Mouse (Mus musculus): ENCODE data around the gene Skap1. TPM values are rescaled to one million over a fixed set of nuclear protein-coding genes. Genes with fewer than 3 reads are reported as not detected.

The Skap1 gene
- polyA plus RNA-seq, 1 experiment = 0.02 TPM

DNA sequence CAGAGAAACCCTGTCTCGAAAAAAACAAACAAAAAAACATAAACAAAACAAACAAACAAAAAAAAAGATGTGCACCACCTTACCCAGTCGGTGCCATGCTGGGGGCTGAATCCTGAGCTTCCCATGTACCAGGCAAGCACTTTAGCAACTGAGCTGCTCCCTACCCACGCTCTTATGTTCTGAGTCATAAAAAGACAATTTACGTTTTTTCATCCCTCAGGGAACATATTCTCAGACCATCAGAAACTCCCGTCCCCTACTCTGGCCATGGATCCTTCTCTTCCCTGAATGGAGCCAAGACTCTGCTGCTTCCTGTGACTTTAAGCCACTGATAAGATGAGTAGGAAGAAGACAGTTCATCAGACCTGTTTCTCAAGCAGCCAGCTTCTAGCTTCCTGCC is 294.0 kb downstream of the Skap1 start:
- Histone ChIP-seq H3K27me3 (ENCODE audit: control insufficient read depth, insufficient read depth, insufficient read length) (no peaks in the 10 kb centered on the region), H3ac (ENCODE audit: control insufficient read depth, insufficient read length) (no peak overlapping the region), H3K4me3 (no peak overlapping the region), H3K79me2 (ENCODE audit: control insufficient read depth, insufficient read depth) (no peaks in the 10 kb centered on the region), H3K4me2 (ENCODE audit: low read depth) (peak overlapping the region; percentile 36), H3K36me3 (ENCODE audit: control insufficient read depth, insufficient read depth) (no peaks in the 10 kb centered on the region)
- no peak for TF ChIP-seq TCF3 (IDR thresholded peaks at IDR 0.05; ENCODE audit: insufficient read length, low read depth)
- no peak for TF ChIP-seq TCF12 (IDR thresholded peaks at IDR 0.05; ENCODE audit: insufficient read depth, poor library complexity, severe bottlenecking)
- no peak for TF ChIP-seq E2F4 (IDR thresholded peaks at IDR 0.05; ENCODE audit: insufficient read depth)
- TF ChIP-seq MYOG (IDR thresholded peaks at IDR 0.05; ENCODE audit: control insufficient read depth in 1 of 3, insufficient read depth in 1 of 3, insufficient read length in 2 of 3, low read depth in 2 of 3) = no peak
- TF ChIP-seq SRF (IDR thresholded peaks at IDR 0.05; ENCODE audit: control insufficient read depth, insufficient read length, low read depth) = no peak
- no peak for TF ChIP-seq MAX (IDR thresholded peaks at IDR 0.05; ENCODE audit: low read depth)

DNA sequence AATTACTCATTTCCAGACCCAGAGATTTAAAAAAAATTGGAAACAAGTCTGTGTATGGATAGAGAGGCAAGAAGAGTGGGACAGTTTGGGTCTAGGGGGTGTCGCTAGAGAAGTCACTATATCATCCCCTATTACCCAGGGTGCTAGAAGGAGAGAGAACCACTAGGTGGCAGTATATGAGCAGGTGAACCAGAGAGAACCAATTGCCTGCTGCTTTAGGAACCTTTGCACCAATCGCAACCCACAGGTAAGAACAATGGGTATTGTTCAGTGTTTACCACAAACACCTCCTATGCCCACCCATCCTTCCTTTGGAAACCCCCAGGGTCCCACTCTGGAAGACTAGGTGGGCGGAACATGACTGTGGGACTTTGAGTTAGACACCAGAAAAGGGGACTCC is 295.6 kb downstream of the Skap1 start:
- H3K79me2 ChIP-seq (ENCODE audit: control insufficient read depth, insufficient read depth) = no peaks in the 10 kb centered on the region
- no peak overlapping the region for H3ac ChIP-seq (ENCODE audit: control insufficient read depth, insufficient read length)
- no peaks in the 10 kb centered on the region for H3K27me3 ChIP-seq (ENCODE audit: control insufficient read depth, insufficient read depth, insufficient read length)
- H3K4me3 ChIP-seq = no peak overlapping the region
- H3K36me3 ChIP-seq (ENCODE audit: control insufficient read depth, insufficient read depth) = no peaks in the 10 kb centered on the region
- TF ChIP-seq CEBPB (IDR thresholded peaks at IDR 0.05; ENCODE audit: insufficient read depth, poor library complexity, severe bottlenecking) (no peak), SRF (IDR thresholded peaks at IDR 0.05; ENCODE audit: control insufficient read depth, insufficient read length, low read depth) (no peak), E2F4 (IDR thresholded peaks at IDR 0.05; ENCODE audit: insufficient read depth) (no peak), POLR2A (IDR thresholded peaks at IDR 0.05; ENCODE audit: insufficient read length, low read depth) (no peak), USF1 (IDR thresholded peaks at IDR 0.05; ENCODE audit: low read depth) (no peak)
- H3K4me2 ChIP-seq (ENCODE audit: low read depth) = no peak overlapping the region

DNA sequence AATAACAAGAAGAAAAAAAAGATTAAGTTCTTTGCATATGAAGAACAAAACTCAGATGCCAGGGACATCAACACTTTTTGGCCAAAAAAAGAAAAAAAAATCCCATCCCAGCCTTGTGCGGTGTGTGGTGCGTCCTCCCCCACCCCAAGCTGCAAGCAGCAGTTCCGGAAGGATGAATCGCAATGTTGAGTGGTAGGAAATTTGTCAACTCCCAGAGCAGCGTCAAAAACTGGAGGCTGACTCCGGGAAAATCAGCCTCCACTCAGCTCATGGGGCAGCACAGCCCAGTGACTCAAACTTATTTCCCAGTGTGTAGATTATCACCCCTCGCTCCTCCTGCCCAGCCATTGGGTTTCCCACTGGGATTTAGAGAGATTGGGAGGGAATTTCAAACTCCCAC is 297.6 kb downstream of the Skap1 start:
- H3ac ChIP-seq (ENCODE audit: control insufficient read depth, insufficient read length) = no peak overlapping the region
- TF ChIP-seq MAX (IDR thresholded peaks at IDR 0.05; ENCODE audit: low read depth) = no peak
- TF ChIP-seq MYOD1 (IDR thresholded peaks at IDR 0.05; ENCODE audit: control insufficient read depth in 1 of 3, insufficient read length in 2 of 3, low read depth in 2 of 3) = no peak
- TF ChIP-seq CEBPB (IDR thresholded peaks at IDR 0.05; ENCODE audit: insufficient read depth, poor library complexity, severe bottlenecking) = no peak
- TF ChIP-seq E2F4 (IDR thresholded peaks at IDR 0.05; ENCODE audit: insufficient read depth) = no peak
- TF ChIP-seq TCF12 (IDR thresholded peaks at IDR 0.05; ENCODE audit: insufficient read depth, poor library complexity, severe bottlenecking) = no peak
- no peak for TF ChIP-seq POLR2A (IDR thresholded peaks at IDR 0.05; ENCODE audit: insufficient read length, low read depth)
- no peak for TF ChIP-seq USF1 (IDR thresholded peaks at IDR 0.05; ENCODE audit: low read depth)
- TF ChIP-seq TCF3 (IDR thresholded peaks at IDR 0.05; ENCODE audit: insufficient read length, low read depth) = no peak
- TF ChIP-seq REST (IDR thresholded peaks at IDR 0.05; ENCODE audit: insufficient read depth, insufficient read length) = no peak
- no peak for TF ChIP-seq SRF (IDR thresholded peaks at IDR 0.05; ENCODE audit: control insufficient read depth, insufficient read length, low read depth)
- no peak for TF ChIP-seq POLR2AphosphoS2 (IDR thresholded peaks at IDR 0.05; ENCODE audit: insufficient read length, low read depth)
- no peak for TF ChIP-seq MYOG (IDR thresholded peaks at IDR 0.05; ENCODE audit: control insufficient read depth in 1 of 3, insufficient read depth in 1 of 3, insufficient read length in 2 of 3, low read depth in 2 of 3)
- H3K4me2 ChIP-seq (ENCODE audit: low read depth) = no peak overlapping the region
- H3K27me3 ChIP-seq (ENCODE audit: control insufficient read depth, insufficient read depth, insufficient read length) = no peaks in the 10 kb centered on the region
- H3K4me3 ChIP-seq = no peak overlapping the region
- H3K79me2 ChIP-seq (ENCODE audit: control insufficient read depth, insufficient read depth) = no peaks in the 10 kb centered on the region
- no peaks in the 10 kb centered on the region for H3K36me3 ChIP-seq (ENCODE audit: control insufficient read depth, insufficient read depth)

DNA sequence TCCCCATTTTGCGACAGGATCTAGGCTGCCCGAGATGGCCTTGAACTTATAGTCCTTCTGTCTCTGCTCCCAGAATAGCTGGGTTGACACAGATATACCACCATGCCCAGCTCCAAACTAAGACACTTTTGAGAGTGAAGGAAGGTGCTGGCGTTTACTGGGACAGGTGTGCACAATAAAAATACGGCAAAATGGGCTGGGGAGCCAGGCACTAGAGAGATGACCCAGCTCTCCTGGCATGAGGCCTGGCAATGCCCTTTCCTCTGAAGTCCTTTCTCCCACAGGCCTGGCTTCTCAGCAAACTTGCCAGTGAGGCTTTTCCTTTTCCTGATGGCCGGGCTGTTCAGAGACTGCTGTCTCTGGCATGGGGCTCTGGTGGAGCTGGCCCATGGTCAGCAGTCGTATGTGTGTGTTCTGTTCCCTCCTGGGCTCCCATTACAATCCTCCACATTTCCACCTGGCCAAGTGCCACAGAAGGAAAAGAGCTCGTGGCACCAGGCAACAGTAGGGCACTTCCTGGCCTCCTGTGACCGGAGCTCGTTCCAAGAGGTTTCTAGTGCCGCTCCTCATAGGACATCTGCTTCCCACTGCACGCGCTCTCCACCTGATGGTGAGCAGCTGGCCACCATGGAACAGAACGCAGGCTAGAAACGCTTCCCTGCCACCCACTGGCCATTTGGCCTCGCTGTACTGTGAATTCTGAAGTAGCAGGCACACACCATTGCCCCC is 298.5 kb downstream of the Skap1 start:
- Histone ChIP-seq H3ac (ENCODE audit: control insufficient read depth, insufficient read length) (no peak overlapping the region), H3K27me3 (ENCODE audit: control insufficient read depth, insufficient read depth, insufficient read length) (no peaks in the 10 kb centered on the region), H3K79me2 (ENCODE audit: control insufficient read depth, insufficient read depth) (no peaks in the 10 kb centered on the region), H3K4me2 (ENCODE audit: low read depth) (no peak overlapping the region), H3K4me3 (no peak overlapping the region), H3K36me3 (ENCODE audit: control insufficient read depth, insufficient read depth) (peaks cover 6% of the 10 kb centered on the region)
- TF ChIP-seq MYOG (IDR thresholded peaks at IDR 0.05; ENCODE audit: control insufficient read depth in 1 of 3, insufficient read depth in 1 of 3, insufficient read length in 2 of 3, low read depth in 2 of 3) (peak in 1 of 3 experiments; percentile 14), MYOD1 (IDR thresholded peaks at IDR 0.05; ENCODE audit: control insufficient read depth in 1 of 3, insufficient read length in 2 of 3, low read depth in 2 of 3) (no peak), POLR2AphosphoS2 (IDR thresholded peaks at IDR 0.05; ENCODE audit: insufficient read length, low read depth) (peak; percentile 19), USF1 (IDR thresholded peaks at IDR 0.05; ENCODE audit: low read depth) (no peak), MAX (IDR thresholded peaks at IDR 0.05; ENCODE audit: low read depth) (no peak)

DNA sequence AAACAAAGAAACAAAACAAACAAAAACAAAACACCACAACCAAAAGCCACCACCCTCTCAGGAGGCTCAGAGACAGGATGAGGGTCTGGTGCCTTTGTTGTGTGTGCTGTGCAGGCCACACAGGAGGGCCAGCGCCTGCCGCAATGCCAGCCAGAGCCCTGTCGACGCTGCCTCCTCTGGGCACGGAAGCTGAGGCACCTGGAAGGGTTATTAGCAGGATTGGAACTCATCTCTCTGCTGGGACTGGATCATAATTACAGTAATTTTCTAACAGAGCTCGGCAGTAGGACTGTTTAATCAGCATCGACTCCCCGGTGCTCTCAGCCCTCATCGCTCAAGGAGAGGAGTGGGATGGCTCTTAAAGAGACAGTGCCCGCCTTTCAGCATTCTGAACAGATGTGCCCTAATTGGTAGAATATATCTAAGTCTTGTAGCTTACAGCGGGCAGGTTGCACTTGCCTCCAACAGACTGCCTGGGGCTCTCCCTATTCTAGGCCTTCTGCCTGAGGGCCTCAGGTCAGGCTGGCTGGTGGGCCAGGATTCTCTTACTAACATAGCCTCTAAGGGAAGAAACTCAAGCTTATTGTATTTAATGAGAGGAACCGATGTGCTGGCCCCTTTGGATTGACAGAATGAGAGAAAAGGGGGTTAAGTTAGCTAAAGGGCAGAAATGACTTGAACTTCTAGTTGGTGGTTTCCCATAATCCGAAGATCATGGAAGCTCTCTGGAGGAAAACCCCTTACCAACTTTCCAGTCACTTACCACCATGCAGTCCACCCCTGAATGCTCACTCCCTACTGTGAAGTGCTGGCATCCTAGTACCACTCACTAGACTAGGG is 300.3 kb downstream of the Skap1 start:
- Histone ChIP-seq H3K4me3 (no peak overlapping the region), H3K27me3 (ENCODE audit: control insufficient read depth, insufficient read depth, insufficient read length) (no peaks in the 10 kb centered on the region), H3K4me2 (ENCODE audit: low read depth) (no peak overlapping the region), H3K36me3 (ENCODE audit: control insufficient read depth, insufficient read depth) (peaks cover 13% of the 10 kb centered on the region), H3ac (ENCODE audit: control insufficient read depth, insufficient read length) (no peak overlapping the region), H3K79me2 (ENCODE audit: control insufficient read depth, insufficient read depth) (no peaks in the 10 kb centered on the region)
- TF ChIP-seq CEBPB (IDR thresholded peaks at IDR 0.05; ENCODE audit: insufficient read depth, poor library complexity, severe bottlenecking) (no peak), POLR2AphosphoS2 (IDR thresholded peaks at IDR 0.05; ENCODE audit: insufficient read length, low read depth) (peak; percentile 28)
